Mouse (Mus musculus) neural tube, embryonic 13.5 days (tissue): ENCODE results near the gene Npcd. TPM values are rescaled to one million over a fixed set of nuclear protein-coding genes. Genes with fewer than 3 reads are reported as not detected.

ENCODE experiments used
- ATAC-seq: fragments of 200-750 bp; cut with Nextera tagmentation; 2 replicates; pipeline ENCODE4 v1.8.0; 2017; ENCODE audit warnings: low read depth, mild to moderate bottlenecking, moderate TSS enrichment, moderate library complexity
- H3K27ac ChIP-seq: fragments of 300-500 bp; sonication (generic); replicated peaks from 2 replicates; pipeline ENCODE4 v1.5.1; 2015; ENCODE audit warnings: moderate library complexity, mild to moderate bottlenecking, inconsistent platforms
- H3K27me3 ChIP-seq: fragments of 300-500 bp; sonication (generic); 2 replicates; pipeline ENCODE4 v1.6.1; 2015; ENCODE audit warnings: mild to moderate bottlenecking, inconsistent platforms
- H3K36me3 ChIP-seq: fragments of 300-500 bp; sonication (generic); 2 replicates; pipeline ENCODE4 v1.6.1; 2015; ENCODE audit warnings: mild to moderate bottlenecking, inconsistent platforms
- H3K4me1 ChIP-seq: fragments of 300-500 bp; sonication (generic); replicated peaks from 2 replicates; pipeline ENCODE4 v1.6.1; 2015; ENCODE audit warnings: inconsistent platforms
- H3K4me2 ChIP-seq: fragments of 300-500 bp; sonication (generic); 2 replicates; pipeline ENCODE4 v1.6.1; 2015; ENCODE audit warnings: inconsistent platforms, mild to moderate bottlenecking, moderate library complexity
- H3K4me3 ChIP-seq: fragments of 300-500 bp; sonication (generic); 2 replicates; pipeline ENCODE4 v1.5.1; 2015; ENCODE audit warnings: mild to moderate bottlenecking, inconsistent platforms
- H3K9ac ChIP-seq: fragments of 300-500 bp; sonication (generic); 2 replicates; pipeline ENCODE4 v1.6.1; 2015; ENCODE audit warnings: moderate library complexity, mild to moderate bottlenecking, inconsistent platforms
- H3K9me3 ChIP-seq: fragments of 300-500 bp; sonication (generic); 2 replicates; pipeline ENCODE4 v1.6.1; 2016; ENCODE audit warnings: inconsistent platforms
- WGBS: fragments of 180-500 bp; shearing (Covaris S2); methylation state at CpG from one replicate; pipeline ENCODE4 v1.1.7; 2015; 5-methylcytosine and 5-hydroxymethylcytosine counted together
- polyA plus RNA-seq: library from polyadenylated mRNA; unstranded; fragments of >200 nt; fragmentation: Nextera tagmentation; extraction: Ambion mirVana; gene quantifications from 2 replicates; pipeline ENCODE4 v1.2.1, GENCODE M21; 2015

Gene Npcd
- polyA plus RNA-seq, 1 experiment from 2014 or later = not detected

DNA sequence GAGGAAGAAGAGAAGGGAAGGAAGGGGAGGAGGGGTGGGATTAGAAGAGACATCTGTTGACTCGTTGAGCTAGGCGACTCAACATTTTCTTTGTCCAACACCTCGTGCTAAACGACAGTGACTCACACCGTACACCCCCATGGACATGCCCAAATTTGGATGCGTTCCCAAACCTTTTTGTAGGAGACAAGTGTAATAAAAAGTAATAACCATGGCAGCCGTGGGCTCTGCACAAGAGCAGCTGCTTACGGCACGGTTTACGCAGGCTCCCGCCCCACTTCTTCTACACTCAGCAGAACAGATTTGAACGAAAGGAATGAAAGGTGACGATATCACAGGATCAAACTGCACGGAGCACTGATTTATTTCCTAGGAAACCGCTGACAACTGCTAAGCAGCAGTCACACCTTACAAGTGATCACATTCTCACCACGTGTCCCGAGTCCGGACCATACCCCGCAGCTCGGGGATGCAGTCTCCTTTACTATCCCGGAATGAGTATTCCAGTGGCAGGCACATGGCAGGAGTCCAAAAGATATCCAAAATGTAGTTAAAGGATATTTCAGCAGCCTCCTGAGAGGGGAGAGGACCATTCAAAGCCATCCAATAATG is 63.3 kb downstream of the Npcd start:
- Histone ChIP-seq H3K36me3 (no peaks in the 10 kb centered on the region), H3K4me3 (no peak overlapping the region), H3K9me3 (no peaks in the 10 kb centered on the region), H3K27me3 (no peaks in the 10 kb centered on the region), H3K9ac (peak overlapping the region; percentile 38; the same call in 1 of the 2 replicates), H3K4me1 (peaks cover 58% of the 10 kb centered on the region), H3K27ac (no peak overlapping the region), H3K4me2 (peak overlapping the region; percentile 15; the same call in 1 of the 2 replicates)
- ATAC-seq = no peak
- 42% methylated on average over 21 of the region's 21 CpGs for WGBS

DNA sequence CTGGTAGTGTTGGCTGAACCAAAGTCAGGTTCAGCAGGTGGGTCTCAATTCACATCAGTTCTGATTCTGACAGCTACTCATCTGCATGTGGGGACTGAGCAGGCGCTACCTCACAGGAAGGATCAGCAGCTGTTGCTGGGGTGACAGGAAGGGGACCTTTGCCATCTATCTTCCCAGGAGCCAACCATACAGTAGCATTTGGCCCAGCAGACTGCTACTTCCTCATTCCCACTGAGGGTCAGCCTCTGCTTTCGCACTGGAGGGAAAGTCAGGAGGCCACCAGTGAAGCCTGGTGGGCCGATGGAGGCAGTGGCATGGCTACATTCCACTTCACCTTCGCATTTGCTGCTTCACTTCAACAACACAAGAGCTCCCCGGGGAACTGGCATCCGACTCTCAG is 65.7 kb downstream of the Npcd start:
- Histone ChIP-seq H3K27me3 (no peaks in the 10 kb centered on the region), H3K27ac (no peak overlapping the region), H3K4me1 (peaks cover 47% of the 10 kb centered on the region), H3K36me3 (peaks cover 21% of the 10 kb centered on the region), H3K4me2 (no peak overlapping the region), H3K9ac (no peak overlapping the region), H3K4me3 (no peak overlapping the region), H3K9me3 (no peaks in the 10 kb centered on the region)
- 56% methylated on average over 6 of the region's 6 CpGs for WGBS
- no peak for ATAC-seq

DNA sequence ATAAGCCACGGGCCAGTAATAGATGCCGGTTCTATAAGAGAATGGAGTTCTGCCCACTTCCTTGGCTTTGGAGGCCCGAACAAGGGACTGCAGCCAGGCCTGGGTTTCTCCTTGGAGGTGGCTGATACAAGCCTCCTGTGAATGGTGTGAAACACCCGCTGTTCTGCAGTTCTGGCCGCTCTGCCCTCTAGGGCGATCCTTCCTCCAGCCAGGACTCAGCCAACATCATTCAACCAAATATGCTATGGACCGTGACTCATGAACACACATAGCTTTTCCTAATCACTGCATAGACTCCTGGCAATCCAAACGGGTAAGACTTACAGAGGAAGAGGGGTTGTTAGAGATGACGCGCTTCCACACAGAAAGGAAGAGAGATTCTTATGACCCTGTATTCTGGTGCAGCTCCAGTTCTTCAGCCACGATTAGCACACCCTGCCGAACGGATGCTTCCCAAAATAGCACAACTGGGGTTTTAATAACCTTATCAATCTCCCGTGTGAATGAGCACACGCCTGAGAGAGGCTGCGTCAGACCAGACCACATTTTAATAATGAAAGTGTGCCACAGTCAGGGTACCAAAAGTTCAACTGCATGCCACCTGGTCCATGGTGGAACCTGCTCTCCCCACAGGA is 66.6 kb downstream of the Npcd start:
- peaks cover 30% of the 10 kb centered on the region for H3K36me3 ChIP-seq
- H3K4me2 ChIP-seq = no peak overlapping the region
- no peak overlapping the region for H3K4me3 ChIP-seq
- ATAC-seq = no peak
- WGBS = 80% methylated on average over 16 of the region's 16 CpGs
- H3K9ac ChIP-seq = no peak overlapping the region
- no peak overlapping the region for H3K27ac ChIP-seq
- no peaks in the 10 kb centered on the region for H3K9me3 ChIP-seq
- peaks cover 39% of the 10 kb centered on the region for H3K4me1 ChIP-seq
- no peaks in the 10 kb centered on the region for H3K27me3 ChIP-seq

DNA sequence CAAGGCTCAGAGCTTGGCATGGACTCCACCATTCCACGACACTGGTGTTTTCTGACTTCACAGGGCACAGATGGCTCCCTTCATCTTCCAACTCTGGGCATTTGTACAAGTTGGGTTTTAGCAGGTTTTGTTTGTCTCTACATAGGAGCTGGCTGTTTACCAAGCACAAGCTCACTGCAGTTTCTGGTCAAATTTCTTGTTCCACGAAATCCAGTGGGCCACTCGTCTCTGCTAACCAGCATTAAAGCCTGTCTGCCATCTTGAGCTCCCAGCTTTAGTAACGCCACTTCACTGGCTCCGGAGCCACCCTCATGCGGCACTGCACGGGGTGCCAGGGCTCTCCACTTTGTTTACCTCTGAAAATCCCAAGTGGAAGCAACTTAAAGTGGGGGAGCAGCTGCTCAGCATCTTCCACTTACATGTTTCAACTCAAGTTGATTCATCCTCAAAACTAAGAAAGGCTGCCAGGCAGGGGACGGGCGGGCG is 67.4 kb downstream of the Npcd start:
- Histone ChIP-seq H3K27me3 (no peaks in the 10 kb centered on the region), H3K4me3 (no peak overlapping the region), H3K9ac (no peak overlapping the region), H3K9me3 (no peaks in the 10 kb centered on the region), H3K4me1 (peaks cover 39% of the 10 kb centered on the region), H3K4me2 (no peak overlapping the region), H3K27ac (no peak overlapping the region), H3K36me3 (peaks cover 38% of the 10 kb centered on the region)
- no peak for ATAC-seq
- 86% methylated on average over 10 of the region's 10 CpGs for WGBS

DNA sequence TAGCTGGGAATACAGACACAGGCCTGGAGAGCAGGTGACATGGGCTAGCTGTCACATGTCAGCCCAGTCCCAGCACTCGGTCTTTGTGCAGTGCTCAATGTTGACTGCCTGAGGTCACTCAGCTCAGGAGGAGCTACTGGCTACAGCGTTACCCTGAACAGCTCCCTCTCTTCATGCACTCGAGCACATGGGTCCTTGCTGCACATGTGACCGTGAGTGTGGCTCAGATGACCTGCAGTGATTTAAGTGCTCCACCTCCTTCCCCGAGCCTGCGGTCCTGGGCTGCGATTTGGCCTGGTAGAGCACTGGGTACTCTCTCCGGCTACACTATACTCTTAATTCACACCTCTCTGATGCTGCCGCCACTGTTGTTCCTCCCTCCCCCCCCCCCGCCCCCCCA is 67.9 kb downstream of the Npcd start:
- H3K9ac ChIP-seq = peak overlapping the region; percentile 4; the same call in 1 of the 2 replicates
- H3K9me3 ChIP-seq = no peaks in the 10 kb centered on the region
- H3K36me3 ChIP-seq = peaks cover 40% of the 10 kb centered on the region
- H3K4me1 ChIP-seq = peaks cover 34% of the 10 kb centered on the region
- 70% methylated on average over 10 of the region's 10 CpGs for WGBS
- H3K27ac ChIP-seq = no peak overlapping the region
- H3K4me2 ChIP-seq = no peak overlapping the region
- no peaks in the 10 kb centered on the region for H3K27me3 ChIP-seq
- H3K4me3 ChIP-seq = no peak overlapping the region
- no peak for ATAC-seq

DNA sequence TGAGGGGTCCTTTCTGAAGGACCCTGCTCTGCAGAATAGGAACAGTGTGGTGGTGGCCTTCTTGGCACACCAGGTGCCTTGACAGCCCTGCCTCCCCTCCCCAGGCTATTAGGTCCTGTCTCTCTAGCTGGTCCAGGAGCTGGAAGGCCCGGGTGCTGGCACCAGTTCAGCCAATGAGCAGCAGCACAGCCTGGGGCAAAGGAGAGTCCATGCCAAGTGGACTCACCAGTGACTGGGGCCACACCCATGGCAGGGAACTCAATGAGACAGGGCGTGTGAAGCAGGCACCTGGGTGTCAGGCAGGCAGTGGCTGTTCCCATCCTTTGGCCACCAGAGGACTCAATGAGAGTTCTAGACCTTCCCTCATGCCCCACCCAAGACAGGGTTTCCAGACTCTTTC is 68.7 kb downstream of the Npcd start:
- no peak overlapping the region for H3K9ac ChIP-seq
- H3K27me3 ChIP-seq = no peaks in the 10 kb centered on the region
- H3K4me3 ChIP-seq = no peak overlapping the region
- H3K36me3 ChIP-seq = peaks cover 40% of the 10 kb centered on the region
- no peak overlapping the region for H3K4me2 ChIP-seq
- no peak overlapping the region for H3K27ac ChIP-seq
- peaks cover 26% of the 10 kb centered on the region for H3K4me1 ChIP-seq
- no peak for ATAC-seq
- no peaks in the 10 kb centered on the region for H3K9me3 ChIP-seq
- WGBS = 84% methylated on average over 2 of the region's 2 CpGs

DNA sequence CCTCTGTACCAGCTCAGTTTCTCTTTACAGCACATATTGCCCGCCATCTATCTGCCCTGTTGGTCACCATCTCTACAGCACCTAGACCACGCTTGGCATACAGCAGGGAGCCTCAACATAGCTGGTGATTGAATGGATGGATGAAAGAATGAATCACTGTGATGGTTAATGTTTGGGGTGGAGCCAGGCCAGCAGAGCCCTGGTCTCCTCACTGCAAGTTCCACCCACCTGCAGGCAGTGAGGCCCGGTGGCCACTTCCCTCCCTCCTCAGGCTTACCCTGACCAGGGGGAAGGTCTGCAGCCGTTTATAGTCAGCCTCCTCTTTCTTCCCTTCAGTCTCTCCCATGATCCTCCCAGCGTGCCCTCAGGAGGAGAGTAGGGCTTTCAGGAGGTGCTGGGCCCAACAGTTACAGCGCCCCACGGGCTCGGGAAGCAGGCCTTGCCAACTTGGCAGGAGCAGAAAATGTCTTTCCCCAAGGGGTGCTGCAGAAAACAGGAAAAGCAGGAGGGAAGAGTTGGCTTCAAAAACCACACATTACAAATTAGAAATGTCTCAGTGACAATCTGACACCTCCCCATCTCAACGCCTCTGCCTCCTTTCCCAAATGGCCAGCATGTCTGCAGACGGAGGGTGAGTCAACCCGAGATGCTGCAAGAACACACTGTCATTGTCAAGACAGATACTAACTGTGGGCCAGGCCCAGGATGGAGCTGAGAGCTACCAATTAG is 69.3 kb downstream of the Npcd start:
- Histone ChIP-seq H3K9ac (no peak overlapping the region), H3K27ac (no peak overlapping the region), H3K4me2 (no peak overlapping the region), H3K4me3 (no peak overlapping the region), H3K9me3 (no peaks in the 10 kb centered on the region), H3K36me3 (peaks cover 40% of the 10 kb centered on the region), H3K27me3 (no peaks in the 10 kb centered on the region), H3K4me1 (peaks cover 19% of the 10 kb centered on the region)
- ATAC-seq = no peak
- 84% methylated on average over 11 of the region's 11 CpGs for WGBS

DNA sequence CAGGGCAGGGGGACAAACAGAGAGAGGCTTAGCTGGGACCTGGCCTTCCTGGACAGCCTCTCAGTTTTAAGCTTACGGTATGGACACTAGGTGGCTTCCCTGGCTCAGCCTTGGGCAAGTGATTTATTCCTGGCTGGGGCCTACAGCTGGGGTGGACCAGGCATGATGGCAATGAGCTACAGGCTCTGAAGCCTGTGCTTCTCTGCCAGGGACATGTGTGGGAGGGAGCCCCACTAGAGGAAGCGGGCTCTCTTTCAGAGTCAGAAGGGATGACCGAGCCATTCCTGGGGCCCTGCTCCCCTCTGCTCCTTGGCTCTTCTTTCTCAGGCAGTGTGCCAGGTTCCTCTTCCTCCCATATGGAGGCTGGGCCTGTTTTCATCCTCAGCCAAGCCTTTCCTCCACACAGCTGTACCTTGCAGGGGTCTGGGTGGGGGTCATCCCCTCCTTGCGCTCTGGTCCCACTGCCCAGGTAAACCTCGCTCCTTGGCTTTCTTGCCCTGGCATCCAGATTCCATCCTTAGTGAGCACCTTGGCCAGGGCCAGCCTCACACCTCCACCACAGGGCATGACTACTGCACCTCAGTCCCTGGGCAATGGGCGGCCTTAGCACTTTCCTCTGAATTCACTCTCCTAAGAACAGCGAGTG is 70.3 kb downstream of the Npcd start:
- H3K27ac ChIP-seq = no peak overlapping the region
- H3K4me2 ChIP-seq = no peak overlapping the region
- H3K4me1 ChIP-seq = peaks cover 18% of the 10 kb centered on the region
- no peak overlapping the region for H3K9ac ChIP-seq
- peaks cover 40% of the 10 kb centered on the region for H3K36me3 ChIP-seq
- no peak for ATAC-seq
- H3K27me3 ChIP-seq = no peaks in the 10 kb centered on the region
- H3K4me3 ChIP-seq = no peak overlapping the region
- WGBS = 92% methylated on average over 7 of the region's 7 CpGs
- H3K9me3 ChIP-seq = no peaks in the 10 kb centered on the region

DNA sequence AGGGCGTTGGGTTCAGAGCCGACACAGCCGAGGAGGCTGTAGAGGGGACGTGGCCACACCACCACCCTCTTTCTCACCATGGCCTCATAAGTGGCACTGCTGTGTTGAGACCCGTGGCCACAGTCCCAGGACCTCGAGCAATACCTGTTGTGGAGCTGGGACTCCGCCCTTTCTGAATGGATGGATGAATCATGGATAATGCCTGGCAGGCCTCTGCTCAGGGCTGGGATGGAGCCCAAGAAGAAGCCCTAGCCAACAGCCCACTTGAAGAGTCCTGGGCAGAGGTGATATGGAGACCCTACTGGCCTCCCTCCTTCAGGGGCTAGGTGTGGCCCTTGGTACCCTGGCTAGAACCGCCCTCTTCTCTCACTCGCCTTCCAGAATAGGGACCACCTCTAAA is 71.0 kb downstream of the Npcd start:
- Histone ChIP-seq H3K36me3 (peaks cover 40% of the 10 kb centered on the region), H3K27ac (no peak overlapping the region), H3K9ac (no peak overlapping the region), H3K27me3 (no peaks in the 10 kb centered on the region), H3K9me3 (no peaks in the 10 kb centered on the region), H3K4me3 (no peak overlapping the region), H3K4me2 (no peak overlapping the region), H3K4me1 (peaks cover 14% of the 10 kb centered on the region)
- 93% methylated on average over 9 of the region's 9 CpGs for WGBS
- ATAC-seq = no peak

DNA sequence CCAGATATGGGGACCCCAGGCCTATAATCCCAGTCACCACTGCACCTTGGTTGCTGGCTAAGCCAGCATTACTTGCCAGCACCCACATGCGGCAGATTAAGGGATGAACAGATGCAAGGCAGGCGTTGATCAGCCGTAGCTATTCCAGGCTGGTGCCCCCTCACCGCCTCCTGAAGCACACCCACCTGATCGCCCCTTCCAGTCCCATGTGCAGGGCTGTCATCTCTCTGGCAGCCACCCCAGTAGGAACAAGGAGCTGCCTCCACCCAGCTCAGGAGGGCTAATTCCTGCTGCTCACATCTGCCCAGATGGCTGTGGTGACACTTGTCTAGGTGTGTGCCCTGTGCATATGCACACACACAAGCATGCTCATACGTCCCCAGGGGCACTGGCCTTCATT is 73.1 kb downstream of the Npcd start:
- WGBS = 92% methylated on average over 6 of the region's 6 CpGs

DNA sequence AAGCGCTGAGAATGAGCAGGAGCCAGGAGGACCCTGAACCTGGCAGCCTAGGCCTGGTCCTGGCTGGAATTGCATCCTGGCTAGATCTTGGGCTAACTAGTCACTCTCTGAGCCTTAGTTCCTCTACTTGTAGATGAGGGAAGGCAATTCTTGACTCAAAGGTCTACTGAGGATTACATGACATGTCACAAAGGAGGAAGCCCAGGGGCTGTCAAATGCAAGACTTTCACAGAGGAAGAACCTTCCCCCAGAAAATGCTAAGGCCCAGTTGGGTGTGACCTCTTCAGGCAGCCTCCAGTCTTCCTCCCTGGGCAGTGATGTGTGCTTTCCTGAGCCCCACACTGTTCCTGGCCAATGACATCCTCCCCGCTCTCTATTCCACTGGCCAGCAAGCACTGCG is 76.9 kb downstream of the Npcd start:
- H3K4me2 ChIP-seq = no peak overlapping the region
- no peak overlapping the region for H3K4me3 ChIP-seq
- whole genome bisulfite sequencing = 88% methylated on average over 3 of the region's 3 CpGs
- H3K36me3 ChIP-seq = peaks cover 7% of the 10 kb centered on the region
- peaks cover 5% of the 10 kb centered on the region; the same call in 1 of the 2 replicates for H3K4me1 ChIP-seq
- H3K9me3 ChIP-seq = no peaks in the 10 kb centered on the region
- H3K27me3 ChIP-seq = no peaks in the 10 kb centered on the region
- no peak for ATAC-seq
- no peak overlapping the region for H3K27ac ChIP-seq
- H3K9ac ChIP-seq = no peak overlapping the region

More for the DNA sequence above, 73.1 kb downstream of the Npcd start:
- peaks cover 8% of the 10 kb centered on the region; the same call in 1 of the 2 replicates for H3K4me1 ChIP-seq
- no peak overlapping the region for H3K9ac ChIP-seq
- no peaks in the 10 kb centered on the region for H3K27me3 ChIP-seq
- peaks cover 40% of the 10 kb centered on the region for H3K36me3 ChIP-seq
- no peak overlapping the region for H3K27ac ChIP-seq
- H3K9me3 ChIP-seq = no peaks in the 10 kb centered on the region
- H3K4me3 ChIP-seq = no peak overlapping the region
- no peak for ATAC-seq
- H3K4me2 ChIP-seq = no peak overlapping the region
